Mouse (Mus musculus): ENCODE measurements around the gene Asb10.

Asb10 gene

DNA sequence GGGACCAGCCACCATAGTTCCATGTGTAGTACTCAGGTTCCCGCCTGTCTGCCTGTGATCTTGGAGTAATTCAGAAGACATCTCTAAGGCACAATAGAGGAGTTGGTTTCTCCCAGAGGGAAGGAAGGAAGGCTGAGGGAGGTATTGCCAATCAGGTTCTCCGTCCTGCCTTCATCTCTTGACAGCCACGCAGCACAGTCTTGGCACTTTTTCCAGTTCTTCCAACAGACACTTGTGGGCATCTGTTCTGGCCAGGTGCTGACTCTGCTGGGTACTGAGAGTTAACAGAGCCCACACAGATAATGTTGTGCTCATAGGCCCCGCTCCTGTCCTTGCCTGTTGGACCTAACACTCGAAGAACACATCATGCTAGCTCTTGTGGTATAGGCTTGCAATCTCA, 54.0 kb downstream of the Asb10 start:
- peak; percentile 56 for DNase-seq

DNA sequence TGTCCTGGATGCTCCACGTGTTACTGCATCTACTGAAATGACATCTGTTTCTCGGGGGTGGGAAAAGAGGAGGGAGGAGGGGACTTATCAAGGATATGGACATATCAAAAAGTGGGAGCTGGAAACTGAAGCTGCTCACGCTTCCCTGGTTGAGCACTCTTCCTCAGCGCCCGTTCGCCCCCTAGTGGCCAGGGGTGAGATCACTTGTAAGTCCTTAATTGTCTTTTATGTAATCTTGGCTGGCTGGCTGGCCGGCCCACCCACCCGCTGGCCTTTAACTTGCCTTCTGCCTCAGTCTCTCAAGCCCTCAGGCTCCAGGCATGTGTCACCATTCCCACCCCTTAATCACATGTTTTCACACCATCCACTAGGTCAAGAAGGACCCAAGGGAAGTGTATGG, 54.7 kb downstream of the Asb10 start:
- peak; percentile 88 for DNase-seq

DNA sequence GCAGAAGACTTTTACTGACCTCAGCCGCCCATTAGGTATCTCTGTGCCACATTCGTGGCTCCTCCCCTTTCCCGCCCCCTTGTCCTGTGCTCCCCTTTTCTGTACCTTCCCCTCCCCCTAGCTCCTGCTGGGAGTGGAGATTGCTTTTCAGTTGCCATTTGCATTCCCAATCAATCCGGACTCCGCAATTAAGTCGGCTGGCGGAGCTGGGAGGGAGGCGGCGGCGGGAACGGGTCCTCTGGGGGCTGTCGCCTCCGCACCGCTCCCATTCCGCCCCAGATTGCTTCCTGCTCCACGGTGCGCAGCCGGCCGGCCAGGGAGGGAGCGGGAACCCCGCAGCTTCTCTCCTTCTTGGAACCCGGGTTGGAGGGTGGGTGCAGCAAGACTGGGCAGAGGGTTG, 55.8 kb downstream of the Asb10 start:
- DNase-seq, result peak; percentile 48

DNA sequence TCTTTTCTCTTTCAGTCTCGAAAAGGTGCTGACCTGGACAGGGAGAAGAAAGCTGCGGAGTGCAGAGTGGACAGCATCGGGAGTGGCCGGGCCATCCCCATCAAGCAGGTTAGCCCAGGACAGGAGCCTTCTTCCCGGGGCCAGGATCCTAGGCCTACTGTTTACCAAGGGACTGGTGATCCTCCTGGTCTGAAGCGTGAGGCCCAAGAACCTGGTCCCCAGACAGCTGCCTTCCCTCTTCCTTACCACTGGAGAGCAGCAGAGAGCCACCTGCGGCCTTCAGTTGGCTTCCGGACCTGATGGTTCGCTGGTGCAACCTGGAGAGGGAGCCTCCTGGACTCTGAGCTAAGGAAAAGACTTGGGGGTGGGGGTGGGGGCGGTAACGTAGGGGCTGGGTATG, 57.5 kb downstream of the Asb10 start:
- peak; percentile 81 for DNase-seq

Measured in cerebellum, adult 9-11 months (tissue).